Mouse (Mus musculus): ENCODE data around the gene Apol9b. TPM values are rescaled to one million over a fixed set of nuclear protein-coding genes. Genes with fewer than 3 reads are reported as not detected.
"Not testable (repeated sequence)": the region's sequence is repeated elsewhere in the genome, so short reads cannot be mapped to it uniquely, and the experiment has no call there.

Apol9b gene
- polyA plus RNA-seq, 1 experiment from 2014 or later: not detected

DNA sequence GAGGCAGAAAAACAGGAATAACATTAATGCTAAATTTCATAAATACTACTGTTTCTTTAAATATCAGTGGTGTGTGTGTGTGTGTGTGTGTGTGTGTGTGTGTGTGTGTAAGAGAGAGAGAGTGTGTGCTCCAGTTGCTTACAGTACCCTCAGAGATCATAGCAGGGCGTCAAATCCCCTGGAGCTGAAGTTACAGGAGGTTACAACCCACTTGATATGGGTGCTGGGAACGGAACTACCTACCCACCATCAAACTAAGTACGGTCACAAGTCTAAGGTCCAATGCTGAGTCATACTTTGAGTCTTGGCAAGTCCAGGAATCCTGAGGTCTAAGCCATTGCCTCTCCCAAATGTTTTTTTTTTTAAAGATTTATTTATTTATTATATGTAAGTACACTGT is 1.1 kb upstream of the Apol9b start:
- not testable (repeated sequence) for H3K36me3 ChIP-seq; H3K27me3 ChIP-seq; H3K9me3 ChIP-seq; H3K4me3 ChIP-seq (replicated peaks); ATAC-seq; H3K4me1 ChIP-seq (replicated peaks); H3K9ac ChIP-seq (replicated peaks); H3K4me2 ChIP-seq (replicated peaks); H3K27ac ChIP-seq
- WGBS: 91% methylated on average over 3 of the region's 3 CpGs

DNA sequence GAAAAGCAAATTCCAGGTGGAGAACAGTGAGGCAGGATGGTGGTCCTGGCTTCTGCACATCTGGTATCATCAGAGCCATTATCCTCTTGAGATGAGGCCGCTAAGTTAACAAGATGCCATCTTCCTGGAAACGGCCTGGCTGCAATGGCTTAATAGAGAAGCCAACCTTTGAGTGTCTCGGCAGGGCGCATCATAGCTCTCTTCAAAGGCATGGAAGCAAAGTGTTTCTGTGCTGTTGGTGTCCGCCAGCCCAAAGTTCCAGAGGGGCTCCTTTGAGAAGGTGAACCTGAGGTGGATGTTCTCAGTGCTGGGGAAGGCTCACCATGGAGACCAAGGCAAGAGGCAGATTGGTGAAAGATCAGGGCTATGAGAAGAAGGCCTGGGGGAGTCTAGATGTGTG is 2.8 kb downstream of the Apol9b start:
- no peak overlapping the region for H3K4me3 ChIP-seq (replicated peaks)
- ATAC-seq: no peak
- no peak overlapping the region for H3K27ac ChIP-seq
- H3K4me2 ChIP-seq (replicated peaks): no peak overlapping the region
- H3K27me3 ChIP-seq: no peaks in the 10 kb centered on the region
- H3K9ac ChIP-seq (replicated peaks): no peak overlapping the region
- no peaks in the 10 kb centered on the region for H3K4me1 ChIP-seq (replicated peaks)
- no peaks in the 10 kb centered on the region for H3K9me3 ChIP-seq
- WGBS: 91% methylated on average over 5 of the region's 5 CpGs
- no peaks in the 10 kb centered on the region for H3K36me3 ChIP-seq

DNA sequence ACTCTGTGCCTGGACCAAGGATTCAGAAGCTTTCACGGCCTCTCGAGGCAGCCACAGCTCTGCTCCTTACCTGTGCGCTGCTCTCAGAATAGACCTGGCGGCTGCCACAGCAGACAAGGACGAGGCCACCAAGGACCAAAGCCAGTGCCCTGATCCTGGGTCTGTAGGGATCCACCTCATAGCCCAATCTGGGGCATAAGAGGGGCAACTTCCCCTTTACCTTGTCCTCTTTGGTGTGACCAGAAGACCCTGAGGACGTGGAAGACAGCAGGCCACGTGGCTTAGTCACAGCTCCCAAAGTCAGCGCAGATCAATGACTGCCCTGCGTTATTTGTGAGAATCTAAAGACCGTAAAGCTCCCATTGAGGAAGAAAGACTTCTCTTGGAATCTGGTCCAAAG is 4.0 kb downstream of the Apol9b start:
- not testable (repeated sequence) for H3K9ac ChIP-seq (replicated peaks); ATAC-seq; H3K27me3 ChIP-seq; H3K4me2 ChIP-seq (replicated peaks); H3K27ac ChIP-seq; H3K9me3 ChIP-seq; H3K4me3 ChIP-seq (replicated peaks); H3K36me3 ChIP-seq; H3K4me1 ChIP-seq (replicated peaks)
- WGBS: 76% methylated on average over 10 of the region's 10 CpGs

DNA sequence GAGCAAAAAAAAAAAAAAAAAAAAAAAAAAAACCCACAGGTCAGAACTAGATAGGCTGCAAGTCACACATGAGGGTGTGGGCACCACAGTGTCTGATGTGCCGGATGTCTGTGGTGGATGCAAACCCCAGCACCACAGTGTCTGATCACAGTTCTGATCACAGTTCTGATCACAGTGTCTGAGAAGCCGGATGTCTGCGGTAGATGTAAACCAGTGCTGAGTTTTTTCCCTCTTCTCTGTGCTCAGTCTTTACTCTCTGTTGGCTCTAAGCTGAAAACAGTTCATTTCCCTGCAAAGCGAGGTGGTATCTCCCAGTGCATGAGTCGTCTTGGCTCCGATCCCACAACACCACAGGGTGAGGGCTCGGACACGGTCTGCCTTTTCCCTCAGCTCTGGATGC is 4.5 kb downstream of the Apol9b start:
- H3K9me3 ChIP-seq; H3K9ac ChIP-seq (replicated peaks); H3K4me3 ChIP-seq (replicated peaks); H3K27ac ChIP-seq; H3K36me3 ChIP-seq; H3K4me1 ChIP-seq (replicated peaks); ATAC-seq; H3K27me3 ChIP-seq; H3K4me2 ChIP-seq (replicated peaks): not testable (repeated sequence)
- 84% methylated on average over 8 of the region's 8 CpGs for WGBS

DNA sequence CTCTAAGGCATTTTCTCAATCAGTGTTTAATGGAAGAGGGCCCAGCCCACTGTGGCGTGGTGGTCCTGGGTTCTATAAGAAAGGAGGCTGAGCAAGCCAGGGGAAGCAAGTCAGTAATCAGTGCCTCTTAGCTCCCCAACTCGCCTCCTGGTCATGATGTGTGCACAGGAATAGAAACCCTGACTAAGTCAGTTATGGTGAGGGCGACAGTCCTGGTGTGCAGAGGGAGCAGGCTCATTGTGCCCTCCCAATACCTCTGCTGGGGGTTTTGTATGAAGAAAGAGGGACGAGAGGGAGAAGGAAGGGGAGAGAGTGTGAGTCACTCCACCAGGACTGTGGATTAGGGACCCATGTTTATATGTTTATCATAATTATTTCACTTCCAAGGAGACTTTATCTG is 5.1 kb downstream of the Apol9b start:
- not testable (repeated sequence) for H3K4me1 ChIP-seq (replicated peaks); H3K9ac ChIP-seq (replicated peaks); H3K27ac ChIP-seq; H3K36me3 ChIP-seq; H3K9me3 ChIP-seq; H3K27me3 ChIP-seq; ATAC-seq; H3K4me3 ChIP-seq (replicated peaks); H3K4me2 ChIP-seq (replicated peaks)
- WGBS: 52% methylated on average over 4 of the region's 4 CpGs

DNA sequence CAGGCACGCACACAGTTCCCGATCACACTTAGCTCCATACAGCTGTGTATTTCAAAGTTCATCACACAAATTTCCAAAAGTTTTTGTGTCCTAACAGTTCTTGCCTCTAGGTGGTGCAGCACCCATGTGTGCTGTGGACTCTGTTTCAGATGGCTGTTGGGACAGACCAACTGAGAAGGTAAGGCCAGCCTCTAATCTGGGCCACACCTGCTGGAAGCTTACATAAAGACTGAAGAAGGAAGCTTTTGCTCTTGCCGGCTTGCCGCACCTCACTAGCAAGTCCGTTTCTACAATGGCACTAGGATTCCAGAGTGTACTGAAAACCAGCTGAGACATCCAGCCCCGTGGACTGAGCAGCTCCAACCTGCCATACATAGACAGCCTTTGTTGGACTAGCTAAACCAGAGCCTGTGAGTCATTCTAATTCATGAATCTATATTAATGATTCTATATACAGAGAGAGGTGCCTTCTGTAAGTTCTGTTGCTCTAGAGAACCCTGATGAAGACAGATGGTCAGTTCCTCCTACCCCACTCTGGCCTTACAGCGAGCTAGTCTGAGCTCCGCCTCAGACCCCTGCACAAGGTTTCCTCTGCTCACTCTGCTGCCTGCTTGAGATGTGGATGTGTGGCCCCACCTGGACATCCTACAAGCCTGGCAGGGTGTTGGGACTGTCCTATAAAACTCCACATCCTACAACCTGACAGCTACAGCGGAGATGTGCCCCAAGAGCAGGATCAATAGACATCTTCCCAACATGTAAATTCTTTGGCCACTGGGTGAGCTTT is 11.9 kb downstream of the Apol9b start:
- H3K4me1 ChIP-seq (replicated peaks): no peaks in the 10 kb centered on the region
- H3K9me3 ChIP-seq: no peaks in the 10 kb centered on the region
- no peak overlapping the region for H3K4me3 ChIP-seq (replicated peaks)
- ATAC-seq: no peak
- no peaks in the 10 kb centered on the region for H3K36me3 ChIP-seq
- WGBS: 80% methylated on average over 9 of the region's 9 CpGs
- H3K27ac ChIP-seq: no peak overlapping the region
- H3K27me3 ChIP-seq: no peaks in the 10 kb centered on the region
- no peak overlapping the region for H3K9ac ChIP-seq (replicated peaks)
- no peak overlapping the region for H3K4me2 ChIP-seq (replicated peaks)

DNA sequence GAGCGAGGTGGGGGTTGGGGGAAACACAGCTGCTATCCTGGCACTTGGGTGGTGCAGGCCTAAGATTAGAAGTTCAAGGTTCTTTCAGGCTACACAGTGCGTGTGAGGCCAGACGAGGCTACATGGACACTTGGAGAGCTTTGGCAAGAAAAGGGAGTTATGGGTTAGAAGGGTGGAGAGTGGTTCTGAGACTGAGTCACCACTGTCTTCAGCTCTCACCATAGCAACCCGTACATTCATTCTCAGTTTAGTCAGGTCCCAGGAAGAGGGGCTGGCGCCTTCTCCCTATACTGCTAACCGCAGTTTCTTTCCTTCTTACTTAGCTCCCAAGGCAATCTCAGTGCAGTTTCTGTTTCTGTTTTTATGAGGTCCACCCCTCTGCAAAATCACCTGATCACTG is 12.7 kb downstream of the Apol9b start:
- not testable (repeated sequence) for H3K4me1 ChIP-seq (replicated peaks); H3K27ac ChIP-seq; H3K9me3 ChIP-seq; H3K9ac ChIP-seq (replicated peaks); H3K27me3 ChIP-seq; H3K4me3 ChIP-seq (replicated peaks); H3K4me2 ChIP-seq (replicated peaks); ATAC-seq; H3K36me3 ChIP-seq
- WGBS: 91% methylated on average over 6 of the region's 6 CpGs

DNA sequence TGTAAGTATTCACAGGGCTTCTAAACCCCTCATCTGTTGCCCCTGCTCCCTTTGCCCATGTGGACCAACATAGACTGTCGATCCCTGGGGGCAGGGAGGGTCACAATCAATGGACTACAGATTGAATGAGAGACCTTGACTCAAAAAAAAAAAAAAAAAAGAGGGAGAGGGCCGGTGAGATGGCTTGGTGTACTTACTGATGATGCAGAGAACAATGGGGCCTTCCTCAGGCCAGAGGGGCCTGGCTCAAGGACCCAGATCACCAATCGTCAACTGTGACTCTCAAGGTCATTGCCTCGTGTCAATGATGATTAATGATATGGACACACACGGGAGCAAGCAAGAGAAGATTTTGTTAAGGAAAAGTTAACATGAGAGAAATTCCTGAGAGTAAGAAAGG is 15.8 kb downstream of the Apol9b start:
- Histone ChIP-seq H3K4me3 (replicated peaks) (no peak overlapping the region), H3K9ac (replicated peaks) (no peak overlapping the region), H3K36me3 (no peaks in the 10 kb centered on the region), H3K27me3 (no peaks in the 10 kb centered on the region), H3K4me2 (replicated peaks) (no peak overlapping the region), H3K27ac (no peak overlapping the region), H3K9me3 (no peaks in the 10 kb centered on the region), H3K4me1 (replicated peaks) (no peaks in the 10 kb centered on the region)
- WGBS: 38% methylated on average over 5 of the region's 5 CpGs
- no peak for ATAC-seq

DNA sequence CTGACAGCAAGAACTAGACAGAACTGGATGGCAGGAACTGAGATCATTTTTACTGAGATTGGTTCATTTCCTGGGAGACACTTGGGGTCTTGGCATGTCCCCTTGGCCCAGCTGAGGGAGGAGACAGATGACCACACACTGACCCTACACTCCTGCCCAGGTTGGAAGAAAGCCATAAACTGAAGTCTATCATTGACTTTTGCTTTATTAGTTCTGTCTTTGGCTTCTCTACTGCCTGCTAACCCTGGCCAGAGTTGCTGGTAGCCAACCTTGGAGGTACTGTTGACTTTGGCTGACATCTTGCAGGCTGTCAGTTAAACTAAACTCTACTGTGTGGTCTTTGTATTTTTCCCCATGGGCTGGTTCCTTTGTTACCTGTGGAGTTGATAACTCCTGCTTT is 16.2 kb downstream of the Apol9b start:
- Histone ChIP-seq H3K4me2 (replicated peaks) (no peak overlapping the region), H3K27ac (no peak overlapping the region), H3K36me3 (no peaks in the 10 kb centered on the region), H3K4me1 (replicated peaks) (no peaks in the 10 kb centered on the region), H3K9ac (replicated peaks) (no peak overlapping the region), H3K27me3 (no peaks in the 10 kb centered on the region), H3K9me3 (no peaks in the 10 kb centered on the region), H3K4me3 (replicated peaks) (no peak overlapping the region)
- no peak for ATAC-seq

DNA sequence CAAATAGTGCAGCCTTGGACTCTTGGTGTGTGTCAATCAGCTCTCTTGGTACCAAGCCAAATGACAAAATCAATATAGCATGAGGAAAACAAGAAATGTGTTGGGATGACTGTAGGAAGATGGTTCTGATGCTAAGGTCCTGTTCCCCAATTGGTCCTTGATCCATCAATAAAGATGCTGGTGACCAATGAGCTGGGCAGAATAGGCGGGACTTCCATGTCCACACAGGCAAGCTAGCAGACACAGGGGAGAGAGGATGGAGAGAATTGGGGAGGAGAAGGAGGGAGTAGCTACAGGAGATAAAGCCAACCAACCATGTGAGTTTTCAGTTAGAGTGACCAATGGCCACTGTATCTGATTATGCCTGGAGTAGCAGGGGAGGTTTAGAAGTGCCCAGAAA is 17.5 kb downstream of the Apol9b start:
- Histone ChIP-seq H3K27ac (no peak overlapping the region), H3K9me3 (no peaks in the 10 kb centered on the region), H3K36me3 (no peaks in the 10 kb centered on the region), H3K9ac (replicated peaks) (no peak overlapping the region), H3K4me3 (replicated peaks) (no peak overlapping the region), H3K4me1 (replicated peaks) (no peaks in the 10 kb centered on the region), H3K4me2 (replicated peaks) (no peak overlapping the region), H3K27me3 (no peaks in the 10 kb centered on the region)
- 93% methylated on average over 1 of the region's 1 CpGs for WGBS
- ATAC-seq: no peak

DNA sequence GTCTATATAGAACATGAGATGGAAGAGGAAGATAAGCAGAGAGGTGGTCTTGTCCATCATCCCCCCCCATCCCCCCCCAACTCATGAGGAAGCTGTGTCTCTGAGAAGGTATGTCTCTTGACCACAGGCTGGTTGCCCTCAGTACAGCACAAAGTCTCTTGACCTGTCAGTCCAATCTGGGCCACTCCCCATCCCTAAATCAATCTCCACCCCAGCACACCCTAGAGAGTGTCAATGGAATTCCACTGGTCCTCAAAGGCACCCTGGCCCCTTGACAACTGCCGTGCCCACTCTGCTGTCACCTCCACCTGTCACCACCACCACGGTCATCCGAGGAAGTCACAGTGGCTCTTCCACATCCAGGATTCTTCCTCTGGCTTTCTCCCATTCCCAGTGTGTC is 19.6 kb downstream of the Apol9b start:
- H3K36me3 ChIP-seq: no peaks in the 10 kb centered on the region
- no peak overlapping the region for H3K4me2 ChIP-seq (replicated peaks)
- no peak for ATAC-seq
- no peaks in the 10 kb centered on the region for H3K4me1 ChIP-seq (replicated peaks)
- 97% methylated on average over 3 of the region's 3 CpGs for WGBS
- H3K27me3 ChIP-seq: no peaks in the 10 kb centered on the region
- H3K9me3 ChIP-seq: no peaks in the 10 kb centered on the region
- no peak overlapping the region for H3K9ac ChIP-seq (replicated peaks)
- no peak overlapping the region for H3K27ac ChIP-seq
- no peak overlapping the region for H3K4me3 ChIP-seq (replicated peaks)

DNA sequence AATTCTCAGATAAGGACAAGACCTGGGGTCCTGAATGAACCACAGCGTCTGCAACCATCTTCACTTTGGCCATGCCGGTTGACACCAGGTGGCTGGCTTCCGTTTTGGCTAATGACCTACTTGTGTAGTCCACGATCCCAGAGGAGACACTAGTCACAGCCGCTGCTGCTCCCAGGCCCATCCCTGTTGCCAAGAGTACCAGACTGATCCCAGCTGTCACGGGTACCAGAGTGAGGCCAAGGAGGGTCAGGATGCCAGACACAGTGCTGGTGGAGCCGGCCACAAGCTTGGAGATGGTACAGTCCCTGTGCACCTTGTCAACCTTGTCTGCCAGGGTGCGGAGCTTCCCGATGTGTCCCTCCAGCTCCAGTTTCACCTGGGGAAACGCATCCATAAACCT is 20.9 kb downstream of the Apol9b start:
- Histone ChIP-seq H3K27ac (no peak overlapping the region), H3K4me3 (replicated peaks) (no peak overlapping the region), H3K27me3 (no peaks in the 10 kb centered on the region), H3K4me1 (replicated peaks) (no peaks in the 10 kb centered on the region), H3K4me2 (replicated peaks) (no peak overlapping the region), H3K36me3 (no peaks in the 10 kb centered on the region), H3K9ac (replicated peaks) (no peak overlapping the region), H3K9me3 (no peaks in the 10 kb centered on the region)
- whole genome bisulfite sequencing: 94% methylated on average over 10 of the region's 10 CpGs
- ATAC-seq: no peak

DNA sequence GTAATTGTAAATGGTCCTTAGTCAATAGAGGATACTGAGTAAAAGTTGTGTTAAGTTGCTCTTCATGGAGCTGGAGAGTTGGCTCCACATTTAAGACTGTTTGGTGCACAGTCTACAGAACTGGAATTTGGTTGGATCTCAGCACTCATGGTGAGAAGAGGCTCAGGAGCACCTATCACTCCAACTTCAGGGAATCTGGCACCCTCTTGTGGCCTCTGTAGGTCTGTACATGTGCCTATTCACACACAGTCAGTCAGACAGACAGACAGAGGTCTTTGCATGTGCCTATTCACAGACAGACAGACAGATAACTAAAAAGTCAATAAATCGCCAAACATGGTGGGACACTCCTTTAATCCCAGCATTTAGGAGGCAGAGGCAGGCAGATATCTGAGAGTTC is 21.6 kb downstream of the Apol9b start:
- ATAC-seq: no peak
- no peaks in the 10 kb centered on the region for H3K9me3 ChIP-seq
- no peaks in the 10 kb centered on the region for H3K4me1 ChIP-seq (replicated peaks)
- H3K4me3 ChIP-seq (replicated peaks): no peak overlapping the region
- no peaks in the 10 kb centered on the region for H3K27me3 ChIP-seq
- H3K4me2 ChIP-seq (replicated peaks): no peak overlapping the region
- no peaks in the 10 kb centered on the region for H3K36me3 ChIP-seq
- no peak overlapping the region for H3K9ac ChIP-seq (replicated peaks)
- 43% methylated on average over 1 of the region's 1 CpGs for WGBS
- no peak overlapping the region for H3K27ac ChIP-seq

Measured in midbrain, embryonic 13.5 days (tissue).